Mouse (Mus musculus): Measurements from ENCODE around the gene Resp18. TPM values are rescaled to one million over a fixed set of nuclear protein-coding genes. Genes with fewer than 3 reads are reported as not detected.
"Not testable (repeated sequence)": the region's sequence is repeated elsewhere in the genome, so short reads cannot be mapped to it uniquely, and the experiment has no call there.

Resp18 gene
- total RNA-seq, 2 experiments from 2014 or later = 90.7 to 118 TPM

- DNase-seq = peak; percentile 93 to 94
Observed at GRCm38 (mm10) chr1:75236117-75237050, 41.8 kb downstream of the Resp18 start, which contains the start of gene Dnajb2. TSS of gene Dnajb2 (plus strand) at chr1:75236406.

GRCm38 (mm10) chr1:75234606-75235005, 43.6 kb downstream of the Resp18 start:
- DNase-seq = peak; percentile 77 to 80

GRCm38 (mm10) chr1:75232489-75232888, 45.7 kb downstream of the Resp18 start:
- DNase-seq = not testable (repeated sequence)

- no peak for DNase-seq
Observed at GRCm38 (mm10) chr1:75231664-75232152, 46.5 kb downstream of the Resp18 start, which contains the start of gene A630095N17Rik. TSS of gene A630095N17Rik (minus strand) at chr1:75232102.

- DNase-seq = no peak
Observed at GRCm38 (mm10) chr1:75231224-75231623, 47.0 kb downstream of the Resp18 start.

- DNase-seq = peak; percentile 35 to 59
Observed at GRCm38 (mm10) chr1:75230335-75230994, 47.8 kb downstream of the Resp18 start.

GRCm38 (mm10) chr1:75229158-75229557, 49.1 kb downstream of the Resp18 start:
- DNase-seq = no peak

- DNase-seq = no peak
Observed at GRCm38 (mm10) chr1:75227653-75228052, 50.6 kb downstream of the Resp18 start.

GRCm38 (mm10) chr1:75226138-75226537, 52.1 kb downstream of the Resp18 start:
- DNase-seq = no peak

GRCm38 (mm10) chr1:75225473-75225872, 52.7 kb downstream of the Resp18 start:
- DNase-seq = no peak

GRCm38 (mm10) chr1:75223532-75223931, 54.7 kb downstream of the Resp18 start:
- no peak for DNase-seq

GRCm38 (mm10) chr1:75222926-75223325, 55.3 kb downstream of the Resp18 start:
- DNase-seq = no peak

Other genes with a start within 250 kb of the Resp18 start
- 1 to 10 TPM; 7.1 to 7.9 TPM for gene Nhej1, start 153.2 kb downstream of the Resp18 start, total RNA-seq (2021)
- under 1 TPM; 0.16 to 0.46 TPM for gene Slc23a3, start 144.5 kb downstream of the Resp18 start, total RNA-seq (2021)
- 10 to 100 TPM; 38.0 TPM for gene Cnppd1, start 135.7 kb downstream of the Resp18 start, total RNA-seq (2021)
- gene Retreg2, start 135.6 kb downstream of the Resp18 start, total RNA-seq (2021) = 10 to 100 TPM; 81.4 to 95.7 TPM
- gene Zfand2b, start 109.8 kb downstream of the Resp18 start, total RNA-seq (2021) = 10 to 100 TPM; 30.2 to 35.1 TPM
- 10 to 100 TPM; 24.9 to 33.9 TPM for gene Abcb6, start 98.0 kb downstream of the Resp18 start, total RNA-seq (2021)
- 10 to 100 TPM; 13.7 to 16.8 TPM for gene Ankzf1, start 86.3 kb downstream of the Resp18 start, total RNA-seq (2021)
- gene Atg9a, start 86.2 kb downstream of the Resp18 start, total RNA-seq (2021) = 10 to 100 TPM; 38.0 to 43.7 TPM
- 10 to 100 TPM; 20.2 to 22.2 TPM for gene Glb1l, start 67.6 kb downstream of the Resp18 start, total RNA-seq (2021)
- 100 to 1,000 TPM in 1 of 2 experiments, 10 to 100 TPM in 1; 94.9 to 125 TPM for gene Stk16, start 67.6 kb downstream of the Resp18 start, total RNA-seq (2021)
- 10 to 100 TPM; 26.0 to 70.0 TPM for gene Tuba4a, start 58.5 kb downstream of the Resp18 start, total RNA-seq (2021)
- not detected for gene A630095N17Rik, start 46.3 kb downstream of the Resp18 start, total RNA-seq (2021)
- 100 to 1,000 TPM in 1 of 2 experiments, 10 to 100 TPM in 1; 67.9 to 138 TPM for gene Dnajb2, start 42.0 kb downstream of the Resp18 start, total RNA-seq (2021)
- 10 to 100 TPM; 38.2 to 54.2 TPM for gene Ptprn, start 13.9 kb downstream of the Resp18 start, total RNA-seq (2021)
- 100 to 1,000 TPM in 1 of 2 experiments, 10 to 100 TPM in 1; 88.1 to 112 TPM for gene Dnpep, start 39.6 kb upstream of the Resp18 start, total RNA-seq (2021)
- 10 to 100 TPM; 18.6 to 19.5 TPM for gene Des, start 81.9 kb upstream of the Resp18 start, total RNA-seq (2021)
- gene Speg, start 96.9 kb upstream of the Resp18 start, total RNA-seq (2021) = 10 to 100 TPM in 1 of 2 experiments, 1 to 10 TPM in 1; 9.8 to 10.8 TPM
- 10 to 100 TPM; 58.7 to 72.1 TPM for gene Gmppa, start 157.5 kb upstream of the Resp18 start, total RNA-seq (2021)
- gene Asic4, start 172.0 kb upstream of the Resp18 start, total RNA-seq (2021) = 1 to 10 TPM; 3.1 to 4.8 TPM
- gene Chpf, start 200.9 kb upstream of the Resp18 start, total RNA-seq (2021) = 10 to 100 TPM; 55.3 to 63.1 TPM
- 1 to 10 TPM; 2.6 to 4.1 TPM for gene Tmem198, start 201.1 kb upstream of the Resp18 start, total RNA-seq (2021)
- 10 to 100 TPM; 59.8 to 67.4 TPM for gene Obsl1, start 228.0 kb upstream of the Resp18 start, total RNA-seq (2021)
- 10 to 100 TPM; 21.8 to 34.7 TPM for gene Inha, start 228.7 kb upstream of the Resp18 start, total RNA-seq (2021)
- 10 to 100 TPM; 16.6 to 20.6 TPM for gene Stk11ip, start 243.1 kb upstream of the Resp18 start, total RNA-seq (2021)

All from adrenal gland, postnatal 36 days (tissue).